8 mouse cellular contexts compared by ENCODE assay signal in genomic region chr7:35214442-35215222, GRCm38 (mm10). TPM values are rescaled to one million over a fixed set of nuclear protein-coding genes. Genes with fewer than 3 reads are reported as not detected.
DNase-seq lines count a peak whose midpoint lies in the region; ATAC-seq lines count a peak whose summit lies in the region.

No protein-coding gene starts in this region.

- H3K27me3 ChIP-seq in kidney, embryonic 16.5 days (ENCODE audit: insufficient read depth, low read length) = peaks cover 6% of the 10 kb centered on the region; the same call in 1 of the 2 replicates
- H3K27me3 ChIP-seq in forebrain, embryonic 12.5 days = peaks cover 4% of the 10 kb centered on the region; the same call in 1 of the 2 replicates
- H3K27me3 ChIP-seq in limb, embryonic 10.5 days (ENCODE audit: low read depth, poor library complexity, severe bottlenecking) = no peaks in the 10 kb centered on the region; the same call in 1 of the 2 replicates

- peaks cover 11% of the 10 kb centered on the region for H3K4me1 ChIP-seq in kidney, embryonic 16.5 days (ENCODE audit: insufficient read depth, low read length)
- peaks cover 25% of the 10 kb centered on the region for H3K4me1 ChIP-seq in forebrain, embryonic 12.5 days
- H3K4me1 ChIP-seq in limb, embryonic 10.5 days = peaks cover 22% of the 10 kb centered on the region

- H3K27ac ChIP-seq in kidney, embryonic 16.5 days (ENCODE audit: low read length) = peak overlapping the region; percentile 65; the same call in 1 of the 2 replicates
- peak overlapping the region; percentile 90 for H3K27ac ChIP-seq in forebrain, embryonic 12.5 days
- H3K27ac ChIP-seq in limb, embryonic 10.5 days = peak overlapping the region; percentile 91

- peak overlapping the region; percentile 93 for H3K4me2 ChIP-seq in kidney, embryonic 16.5 days (replicated peaks; ENCODE audit: low read depth, low read length)
- H3K4me2 ChIP-seq in forebrain, embryonic 12.5 days = peak overlapping the region; percentile 74

- WGBS in kidney, embryonic 16.5 days = under 1% methylated on average over 62 of the region's 79 CpGs
- WGBS in forebrain, embryonic 12.5 days = under 1% methylated on average over 44 of the region's 79 CpGs
- 7% methylated on average over 79 of the region's 79 CpGs for WGBS in limb, embryonic 10.5 days

- H3K36me3 ChIP-seq in kidney, embryonic 16.5 days (ENCODE audit: insufficient read depth, low read length) = peaks cover 6% of the 10 kb centered on the region; the same call in 1 of the 2 replicates
- H3K36me3 ChIP-seq in forebrain, embryonic 12.5 days (replicated peaks) = peaks cover 31% of the 10 kb centered on the region
- peaks cover 29% of the 10 kb centered on the region for H3K36me3 ChIP-seq in limb, embryonic 10.5 days

- H3K9ac ChIP-seq in kidney, embryonic 16.5 days (replicated peaks; ENCODE audit: low read length) = peak overlapping the region; percentile 82
- peak overlapping the region; percentile 93 for H3K9ac ChIP-seq in forebrain, embryonic 12.5 days

- peak; percentile 67 for ATAC-seq in kidney, embryonic 16.5 days (ENCODE audit: low FRiP score, low TSS enrichment)
- peak; percentile 62 for ATAC-seq in forebrain, embryonic 12.5 days (ENCODE audit: low FRiP score)
- no peak for ATAC-seq in erythroid progenitor cell, adult 5-6 weeks (replicated peaks; ENCODE audit: low FRiP score, poor library complexity, severe bottlenecking)

- H3K4me3 ChIP-seq in kidney, embryonic 16.5 days (ENCODE audit: low read length) = peak overlapping the region; percentile 71
- peak overlapping the region; percentile 84 for H3K4me3 ChIP-seq in forebrain, embryonic 12.5 days (replicated peaks)
- peak overlapping the region; percentile 85 for H3K4me3 ChIP-seq in limb, embryonic 10.5 days

- no peaks in the 10 kb centered on the region for H3K9me3 ChIP-seq in kidney, embryonic 16.5 days (ENCODE audit: low read length)
- no peaks in the 10 kb centered on the region for H3K9me3 ChIP-seq in forebrain, embryonic 12.5 days
- H3K9me3 ChIP-seq in limb, embryonic 10.5 days (replicated peaks) = no peaks in the 10 kb centered on the region; the same call in 1 of the 2 replicates

- no peak for DNase-seq in kidney, adult 8-10 months
- peak; percentile 34 for DNase-seq in brain, adult 2 months (ENCODE audit: low read depth, low spot score)
- peak; percentile 68 for DNase-seq in limb, embryonic 10.5 days (ENCODE audit: low spot score)
- peak; percentile 60 for DNase-seq in retina, embryonic 14.5 days (ENCODE audit: low spot score)
- DNase-seq in MN1 (ENCODE audit: low spot score) = no peak

RNA-seq across cellular contexts. Expression of gene Lrp3, which starts 0.7 kb away (rescaled TPM):
- 6.6 TPM in 2 replicates for polyA plus RNA-seq in kidney, embryonic 16.5 days (2015; fragmentation: Nextera tagmentation; extraction: Ambion mirVana)
- polyA plus RNA-seq in forebrain, embryonic 12.5 days (2016; fragmentation: Nextera tagmentation; extraction: Ambion mirVana) = 15.3 and 16.0 TPM in 2 replicates
- 7.8 and 9.4 TPM in 2 replicates for polyA plus RNA-seq in limb, embryonic 10.5 days (2016; fragmentation: Nextera tagmentation; extraction: Ambion mirVana)
- not detected in 2 replicates for total RNA-seq in erythroid progenitor cell, adult 5-6 weeks (2015; ENCODE audit: low replicate concordance)
- total RNA-seq in erythroid progenitor cell, adult 5-6 weeks (2017; ENCODE audit: low replicate concordance) = not detected in 2 replicates

RNA-seq across cellular contexts. Expression of gene Slc7a10, which starts 28.4 kb away (rescaled TPM):
- polyA plus RNA-seq in kidney, embryonic 16.5 days (2015; fragmentation: Nextera tagmentation; extraction: Ambion mirVana) = 2.2 and 2.4 TPM in 2 replicates
- polyA plus RNA-seq in forebrain, embryonic 12.5 days (2016; fragmentation: Nextera tagmentation; extraction: Ambion mirVana) = 1.5 and 1.6 TPM in 2 replicates
- 0.31 TPM in 1 of 2 replicates, not detected in the other for polyA plus RNA-seq in limb, embryonic 10.5 days (2016; fragmentation: Nextera tagmentation; extraction: Ambion mirVana)
- not detected in 2 replicates for total RNA-seq in erythroid progenitor cell, adult 5-6 weeks (2015; ENCODE audit: low replicate concordance)
- not detected in 2 replicates for total RNA-seq in erythroid progenitor cell, adult 5-6 weeks (2017; ENCODE audit: low replicate concordance)

Comparison
In these comparisons a context has a peak if more than half of its experiments do, and no peak if none do; other contexts are left out.
1. DNase-seq: peak in brain, adult 2 months (single experiment), limb, embryonic 10.5 days (single experiment) and retina, embryonic 14.5 days (single experiment); none in kidney, adult 8-10 months (0 of 2) and MN1 (single experiment).
2. Peak in every context shown above with its lines, with median percentiles within 50 percentile points of each other: H3K27ac ChIP-seq and H3K4me3 ChIP-seq.